ENCODE assay signal across 11 mouse cellular contexts in the genomic region with DNA sequence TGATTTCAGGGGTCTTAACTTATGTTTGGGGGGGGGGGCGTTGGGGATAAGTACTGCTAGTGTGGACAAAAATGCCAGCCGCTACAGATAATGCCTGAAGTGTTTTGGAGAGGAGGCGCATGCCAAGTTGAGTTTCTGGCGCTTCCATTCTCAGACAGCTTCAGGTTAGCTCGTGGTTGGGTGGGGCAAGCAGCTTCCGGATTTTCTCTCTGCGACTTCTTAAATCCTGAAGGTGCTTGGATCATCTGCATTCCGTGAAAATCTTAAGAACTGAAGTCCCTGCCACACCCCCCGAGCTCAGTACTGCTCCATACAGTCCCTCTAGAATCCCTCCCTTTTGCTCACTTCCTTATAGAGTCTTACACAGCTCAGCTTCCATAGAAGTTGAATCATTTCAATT. TPM values are rescaled to one million over a fixed set of nuclear protein-coding genes. Genes with fewer than 3 reads are reported as not detected.
A peak's percentile ranks its signal among the peaks of the same experiment; 100 is the strongest.
DNase-seq lines count a peak whose midpoint lies in the region; ATAC-seq and TF ChIP-seq lines count a peak whose summit lies in the region.
"Had no signal": no experiment of that assay in that cellular context is flagged by ENCODE, and none has a peak within 500 bp of the region (broad histone marks: within the 10 kb centered on the region; RNA-seq: fewer than 3 reads in every experiment).

No protein-coding gene starts in this region.

- peak overlapping the region; percentile 95; the same call in 1 of the 2 replicates for H3K9ac ChIP-seq in ES-E14 (ENCODE audit: insufficient read depth, low read depth, low read length, poor library complexity, severe bottlenecking)
- H3K9ac ChIP-seq in liver, postnatal 0 days (replicated peaks) = peak overlapping the region; percentile 97; the same call in 1 of the 2 replicates
- H3K9ac ChIP-seq: limb, embryonic 15.5 days had no signal

- peak overlapping the region; percentile 100 for H3K27ac ChIP-seq in layer of hippocampus, adult 2 months
- H3K27ac ChIP-seq in ES-E14 (ENCODE audit: insufficient read depth, low read depth, low read length, poor library complexity, severe bottlenecking) = peak overlapping the region; percentile 64; the same call in 1 of the 2 replicates
- H3K27ac ChIP-seq in liver, postnatal 0 days (ENCODE audit: low read depth) = no peak overlapping the region
- H3K27ac ChIP-seq: limb, embryonic 15.5 days had no signal

- H3K4me2 ChIP-seq in liver, postnatal 0 days (ENCODE audit: low read depth, low read length) = peak overlapping the region; percentile 95

- in situ Hi-C loops in ES-E14 (cut with MboI; ENCODE audit: low sequenced_read_pairs in 2 of 2, unreplicated experiment in 2 of 2) = no loop called here

- H3K9me3 ChIP-seq in ES-E14 (ENCODE audit: control insufficient read depth, insufficient read depth, low read depth, low read length) = no peaks in the 10 kb centered on the region
- no peaks in the 10 kb centered on the region for H3K9me3 ChIP-seq in liver, postnatal 0 days (ENCODE audit: low read length)
- H3K9me3 ChIP-seq: limb, embryonic 15.5 days had no signal

- WGBS in liver, postnatal 0 days (ENCODE audit: insufficient replicate concordance) = 62% methylated on average over 9 of the region's 9 CpGs

- intact Hi-C loops in gastrocnemius, postnatal 14 days (cut with DNase I; ENCODE audit: low total_unique reads) = no loop called here

- no peaks in the 10 kb centered on the region for H3K27me3 ChIP-seq in liver, postnatal 0 days (ENCODE audit: insufficient read depth, low read length)
- H3K27me3 ChIP-seq: CH12.LX had no signal

- no peak for ATAC-seq in liver, postnatal 0 days

- no peak for TF ChIP-seq CTCF in layer of hippocampus, adult 2 months (conservative IDR thresholded peaks at IDR 0.05)
- TF ChIP-seq CTCF in liver, postnatal 0 days (IDR thresholded peaks at IDR 0.05; ENCODE audit: low read depth) = no peak

- DNase-seq in gastrocnemius, adult 18-20 months (ENCODE audit: low spot score) = peak; percentile 33
- DNase-seq in gastrocnemius, postnatal 14 days = no peak
- no peak for DNase-seq in layer of hippocampus, adult 2 months (ENCODE audit: low spot score in 2 of 2)
- no peak for DNase-seq in layer of hippocampus, postnatal 36 days
- no peak for DNase-seq in ES-E14 (ENCODE audit: low read depth, low spot score)
- no peak for DNase-seq in liver, postnatal 0 days
- DNase-seq in T-cell, adult 2 months (ENCODE audit: low spot score) = no peak
- DNase-seq in adrenal gland, postnatal 25 days = no peak
- DNase-seq: thymus, adult 18-20 months had no signal

- H3K4me3 ChIP-seq in layer of hippocampus, adult 2 months = peak overlapping the region; percentile 96
- peak overlapping the region; percentile 93 to 96 for H3K4me3 ChIP-seq in ES-E14 (ENCODE audit: insufficient read depth in 1 of 2, low read depth in 1 of 2, low read length in 2 of 2, poor library complexity in 1 of 2, severe bottlenecking in 1 of 2)
- peak overlapping the region; percentile 84 for H3K4me3 ChIP-seq in liver, postnatal 0 days (ENCODE audit: low read depth, low read length)
- H3K4me3 ChIP-seq: limb, embryonic 15.5 days had no signal

- no peak for TF ChIP-seq EP300 in liver, postnatal 0 days (IDR thresholded peaks at IDR 0.05; ENCODE audit: low read depth)

- peaks cover 2 to 6% of the 10 kb centered on the region in 2 experiments for H3K4me1 ChIP-seq in ES-E14 (ENCODE audit: control insufficient read depth in 2 of 2, insufficient read depth in 2 of 2, low read length in 2 of 2, poor library complexity in 1 of 2)
- peaks cover 26% of the 10 kb centered on the region for H3K4me1 ChIP-seq in liver, postnatal 0 days (ENCODE audit: insufficient read depth)

- peaks cover 27% of the 10 kb centered on the region for H3K36me3 ChIP-seq in ES-E14 (ENCODE audit: control insufficient read depth, insufficient read depth, low read length, poor library complexity, severe bottlenecking)
- 0 out of 2 replicates have a peak, but pooled peaks cover 3% of the 10 kb centered on the region for H3K36me3 ChIP-seq in liver, postnatal 0 days (replicated peaks; ENCODE audit: insufficient read depth, low read length)
- H3K36me3 ChIP-seq: limb, embryonic 15.5 days had no signal

TF ChIP-seq in ES-E14, 5 proteins besides CTCF, POLR2A, EP300 and RAD21:
- TF ChIP-seq HCFC1 (IDR thresholded peaks at IDR 0.05; ENCODE audit: borderline replicate concordance, insufficient read depth, low read length) (no peak), ZC3H11A (IDR thresholded peaks at IDR 0.05; ENCODE audit: borderline replicate concordance, low read depth, low read length) (no peak), CHD2 (IDR thresholded peaks at IDR 0.05; ENCODE audit: low read depth, low read length) (no peak), MAFK (IDR thresholded peaks at IDR 0.05; ENCODE audit: insufficient read depth, low read depth, low read length) (no peak), ZNF384 (IDR thresholded peaks at IDR 0.05; ENCODE audit: low read depth, low read length) (no peak)

RNA-seq across cellular contexts. Expression of a gene that starts 3.0 kb away (rescaled TPM):
- total RNA-seq in gastrocnemius, adult 18-20 months (2021) = 100 to 1,000 TPM; 105 to 142 TPM
- 100 to 1,000 TPM in 1 of 2 experiments, 10 to 100 TPM in 1; 80.5 to 128 TPM for total RNA-seq in gastrocnemius, postnatal 14 days (2021)
- 100 to 1,000 TPM; 176 to 178 TPM for total RNA-seq in layer of hippocampus, adult 2 months (2021)
- total RNA-seq in layer of hippocampus, postnatal 36 days (2021) = 100 to 1,000 TPM; 160 to 182 TPM
- 90.8 and 173 TPM in 2 replicates for total RNA-seq in ES-E14 (2012; rRNA removed)
- 12.6 and 17.2 TPM in 2 replicates for polyA plus RNA-seq in liver, postnatal 0 days (2015; fragmentation: Nextera tagmentation; extraction: Ambion mirVana)
- total RNA-seq in adrenal gland, postnatal 25 days (2021) = 72.2 and 72.8 TPM in 2 replicates
- total RNA-seq: CH12.LX had no signal
